Mouse (Mus musculus) kidney, adult 8-10 months (tissue): ENCODE data around the gene Cebpe.

Experiments
- DNase-seq, 2 experiments: peaks; one replicate each; pipeline ENCODE4 v3.0.0; 2022

Gene Cebpe

GRCm38 (mm10) chr14:54669381-54669780, 42.6 kb downstream of the Cebpe start:
- peak; percentile 33 to 75 for DNase-seq

GRCm38 (mm10) chr14:54664477-54665222, 47.3 kb downstream of the Cebpe start:
- no peak for DNase-seq
